Mouse (Mus musculus) gastrocnemius, adult 8-10 months (tissue): ENCODE results near the gene Arhgef38. TPM values are rescaled to one million over a fixed set of nuclear protein-coding genes. Genes with fewer than 3 reads are reported as not detected.

Experiments
- DNase-seq, 2 experiments: peaks; one replicate each; pipeline ENCODE4 v3.0.0; 2022; ENCODE audit warnings: low spot score in 2 of 2
- total RNA-seq, 4 experiments: library from RNA; stranded (reverse); gene quantifications; 2 replicates each; pipeline ENCODE4 v1.2.4; 2022

Gene Arhgef38
- total RNA-seq, 4 experiments from 2014 or later = not detected

DNA sequence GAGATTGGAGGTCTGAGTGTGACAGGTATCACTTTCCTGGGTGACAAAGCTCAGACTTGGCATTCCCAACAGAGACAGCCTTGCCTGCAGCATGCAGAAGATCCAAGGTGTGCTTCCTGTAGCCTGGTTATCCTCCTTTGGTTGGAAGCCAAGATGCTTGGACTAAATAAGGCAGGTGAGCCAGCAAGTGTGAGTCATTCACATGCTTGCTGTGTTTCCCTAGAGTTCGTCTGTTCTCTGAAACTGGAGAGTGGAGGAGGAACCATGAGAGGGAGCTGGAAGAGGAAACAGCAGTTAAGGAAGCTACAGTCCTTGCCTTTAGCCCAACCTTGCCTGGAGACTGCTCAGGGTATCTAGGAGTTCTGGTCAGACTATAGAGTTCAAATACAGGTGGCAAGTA is 69.6 kb downstream of the Arhgef38 start:
- no peak for DNase-seq

DNA sequence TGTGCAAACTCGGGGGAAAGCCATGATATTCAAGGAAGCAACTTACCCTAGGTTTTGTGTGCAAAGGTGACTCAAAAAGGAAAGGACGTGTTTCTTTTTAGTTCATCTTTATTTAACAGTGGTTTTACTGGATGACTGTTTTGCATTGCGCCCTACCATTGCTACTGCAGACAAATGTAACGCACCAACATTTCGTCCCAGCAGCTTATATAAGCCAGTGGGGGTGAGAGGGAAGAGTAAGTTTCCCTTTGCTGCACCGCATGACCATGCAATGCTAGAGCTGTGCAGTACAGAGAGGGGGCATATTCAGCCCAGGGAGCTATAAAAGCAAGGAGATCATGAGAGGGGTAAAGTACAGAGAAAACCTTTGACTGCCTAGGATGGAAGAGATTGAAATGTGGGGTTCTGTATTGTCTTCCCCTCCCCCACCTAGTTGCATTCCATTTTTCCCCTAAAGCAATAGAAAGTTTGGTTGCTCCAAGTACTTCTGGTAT is 70.8 kb downstream of the Arhgef38 start:
- no peak for DNase-seq

DNA sequence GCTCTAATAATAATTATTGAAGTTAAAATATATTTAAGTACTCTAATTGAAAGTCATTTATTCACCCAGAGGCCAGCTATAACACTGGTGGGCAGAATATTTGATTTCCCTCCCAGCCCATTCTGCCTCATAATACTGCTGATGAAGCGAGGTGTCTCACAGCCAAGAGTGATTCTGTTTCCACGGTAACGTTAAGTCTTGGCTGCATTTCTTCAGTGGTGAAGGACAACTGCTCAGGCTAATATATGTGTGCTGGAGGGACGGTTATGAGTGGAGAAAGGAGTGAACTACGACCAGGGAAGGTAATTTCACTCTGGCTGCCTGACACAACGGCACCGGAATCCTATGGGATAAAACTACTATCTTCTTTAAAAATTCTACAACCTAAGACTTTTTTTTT is 71.6 kb downstream of the Arhgef38 start:
- no peak for DNase-seq

DNA sequence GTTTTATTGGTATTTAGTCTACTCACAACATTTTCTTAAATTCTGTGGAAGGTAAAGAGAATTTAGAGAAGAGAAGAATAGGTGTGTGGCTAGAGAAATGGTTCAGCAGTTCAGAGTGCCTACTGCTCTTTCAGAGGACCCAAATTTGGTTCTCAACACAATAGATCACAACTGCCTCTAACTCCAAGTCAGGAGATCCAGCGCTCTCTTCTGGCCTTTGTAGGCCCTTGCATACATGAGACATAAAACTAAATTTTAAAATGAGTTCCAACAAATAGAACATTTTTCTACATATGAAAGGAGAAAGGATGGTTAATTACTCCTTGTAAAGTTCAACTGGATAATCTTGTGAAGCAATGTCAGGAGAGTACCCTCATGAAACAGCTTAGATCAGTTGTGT is 73.3 kb downstream of the Arhgef38 start:
- DNase-seq = no peak

DNA sequence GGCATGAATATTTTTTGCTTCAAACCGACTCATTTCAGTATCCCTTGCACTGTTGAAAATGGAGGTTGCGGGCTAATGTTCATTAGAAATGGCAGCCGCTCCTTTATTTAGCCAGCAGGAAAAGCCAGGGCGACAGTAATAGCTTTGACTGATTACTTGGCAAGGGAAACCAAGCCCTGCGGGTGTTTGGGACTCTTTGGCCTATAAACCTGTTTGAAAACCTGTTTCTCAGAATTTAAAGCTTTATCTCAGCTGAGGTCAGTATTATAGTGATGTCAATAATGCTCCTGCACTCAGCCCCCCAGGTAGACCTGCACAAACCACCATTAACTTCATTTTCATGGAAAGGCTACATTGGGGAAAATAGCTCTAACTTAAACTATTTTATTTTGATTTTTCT is 76.5 kb downstream of the Arhgef38 start:
- DNase-seq = no peak

DNA sequence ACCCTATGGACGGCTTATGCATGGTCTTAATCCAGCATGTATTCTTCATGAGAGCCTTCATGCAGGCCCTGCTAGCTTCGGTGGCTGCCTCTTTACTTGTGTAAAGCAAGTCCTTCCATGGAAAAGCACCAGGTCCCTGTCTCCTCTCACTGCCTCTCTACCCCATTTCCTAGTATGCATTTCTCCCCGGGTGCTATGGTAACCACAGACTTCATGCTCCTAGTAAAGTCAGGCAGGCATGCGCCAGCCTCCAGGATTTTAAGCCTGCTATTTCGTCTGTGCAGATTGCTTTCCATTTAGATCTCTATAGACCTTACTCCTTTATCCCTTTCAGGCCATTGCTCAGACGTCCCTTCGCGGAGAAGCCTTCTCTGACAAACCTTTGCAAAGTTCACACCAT is 80.1 kb downstream of the Arhgef38 start:
- DNase-seq = no peak

DNA sequence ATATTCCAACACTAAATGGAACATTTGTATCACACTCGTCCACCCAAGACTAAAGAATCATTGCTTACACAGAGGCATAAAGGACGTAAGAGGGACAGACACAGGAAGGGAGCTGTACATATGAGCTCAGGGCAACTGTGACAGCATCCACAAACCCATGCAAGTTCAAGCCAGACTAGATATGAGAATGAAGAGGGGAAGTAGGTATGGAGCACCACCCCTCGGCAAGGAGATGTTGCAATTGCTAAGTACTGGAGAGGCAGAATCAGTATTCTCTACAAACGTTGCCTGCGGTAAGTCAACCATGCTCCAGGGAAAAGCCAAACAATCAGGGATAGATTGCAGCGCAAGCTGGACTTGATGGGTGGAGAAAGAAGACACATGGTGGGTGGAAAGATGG is 81.1 kb downstream of the Arhgef38 start:
- no peak for DNase-seq

DNA sequence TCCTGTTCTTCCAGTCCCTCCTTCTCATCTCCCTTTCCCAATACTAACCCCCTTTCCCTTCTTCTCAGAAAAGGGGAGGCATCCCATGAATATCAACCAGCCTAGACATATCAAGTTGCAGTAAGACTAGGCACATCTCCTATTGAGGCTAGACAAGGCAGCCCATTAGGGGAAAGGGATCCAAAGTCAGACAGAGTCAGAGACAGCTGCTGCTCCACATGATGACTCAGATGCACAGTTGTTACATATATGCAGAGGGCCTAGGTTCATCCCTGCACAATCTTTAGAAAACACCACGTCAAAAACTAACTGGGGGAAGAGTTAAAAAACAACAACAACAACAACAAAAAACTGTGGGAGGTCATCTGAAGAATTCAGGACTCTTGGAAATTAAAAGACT is 81.9 kb downstream of the Arhgef38 start:
- DNase-seq = no peak

DNA sequence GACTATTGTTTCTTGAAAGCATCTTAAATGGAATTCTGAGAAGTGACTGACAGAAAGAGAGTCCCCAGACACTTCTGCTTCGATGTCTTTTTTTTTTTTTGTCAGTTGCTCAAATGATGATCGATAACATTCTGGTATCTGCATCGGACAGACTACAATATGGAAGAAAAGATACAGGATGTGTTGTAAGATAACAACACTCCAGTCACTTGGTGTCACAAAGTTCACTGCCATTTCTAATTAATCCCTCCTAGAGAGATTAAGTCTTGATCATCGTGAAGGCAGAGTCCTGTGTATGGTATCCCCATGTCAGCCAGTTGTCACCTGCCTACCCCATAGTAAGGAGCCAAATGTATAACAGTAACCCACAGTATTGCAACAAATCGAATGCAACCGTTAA is 83.1 kb downstream of the Arhgef38 start:
- DNase-seq = no peak

DNA sequence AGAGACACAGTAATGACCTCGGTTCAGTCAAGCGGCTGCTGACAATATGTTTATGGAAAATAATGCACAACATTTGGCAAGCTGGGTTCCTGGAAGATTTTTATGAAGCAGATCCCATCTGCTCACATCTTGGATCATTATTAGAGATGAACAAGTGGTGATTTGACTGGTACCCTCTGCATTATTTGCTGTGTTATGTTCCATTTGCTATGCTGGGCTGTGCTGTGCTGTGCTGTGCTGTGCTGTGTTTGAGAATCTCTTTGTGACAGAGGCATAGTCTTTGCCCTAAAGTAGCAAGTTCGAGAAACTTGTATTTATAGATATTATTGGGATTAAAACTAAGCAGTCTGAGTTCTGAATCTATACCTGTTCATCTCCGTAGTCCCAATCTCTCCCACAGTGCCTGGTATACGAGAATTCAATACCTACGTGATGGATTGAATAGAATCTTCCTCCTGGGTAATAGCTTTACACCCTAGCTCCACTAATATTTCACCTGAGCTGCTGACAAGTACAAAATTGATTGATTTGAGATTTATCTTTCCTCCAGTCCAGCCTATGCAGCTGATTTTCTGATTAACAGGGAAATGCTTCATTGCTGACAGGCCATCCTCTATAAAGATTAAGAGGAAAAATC is 90.1 kb downstream of the Arhgef38 start:
- no peak for DNase-seq

DNA sequence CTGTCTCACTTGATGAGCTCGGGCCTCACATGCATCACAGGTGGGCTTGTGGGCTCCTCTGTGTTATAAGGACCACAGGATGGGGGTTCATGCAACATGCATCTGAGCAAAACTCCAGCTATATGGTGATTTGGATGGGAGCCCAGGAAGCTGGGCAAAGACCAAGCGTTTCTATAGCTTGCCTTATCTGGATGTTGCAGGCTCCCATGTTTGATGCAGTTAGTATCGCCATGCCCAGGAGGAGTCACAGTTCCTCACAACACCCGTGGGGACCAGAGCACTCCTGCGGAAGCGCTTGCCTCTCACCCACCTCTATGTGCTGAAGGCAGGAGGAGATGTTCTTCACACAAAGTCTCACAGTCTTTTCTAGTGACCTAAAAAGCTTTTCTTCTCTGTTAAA is 92.9 kb downstream of the Arhgef38 start:
- no peak for DNase-seq

DNA sequence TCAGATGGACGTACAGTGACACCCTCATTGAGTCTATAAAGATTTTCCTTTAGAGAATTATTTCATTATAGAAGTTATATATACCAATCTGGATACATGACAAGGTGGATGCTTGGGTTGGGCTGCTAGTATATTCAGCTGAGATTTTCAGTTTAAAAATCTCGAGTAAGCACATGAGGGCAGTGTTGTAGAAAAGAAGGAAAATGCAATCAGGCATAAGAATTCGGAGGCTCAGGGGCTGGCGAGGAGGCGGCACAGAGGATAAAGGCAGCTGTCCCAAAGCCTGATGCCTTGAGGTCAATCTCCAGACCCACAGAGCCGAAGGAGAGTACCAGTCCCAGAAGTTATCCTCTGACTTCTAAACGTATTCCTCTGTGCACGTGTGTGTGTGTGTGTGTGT is 102.1 kb downstream of the Arhgef38 start:
- no peak for DNase-seq

DNA sequence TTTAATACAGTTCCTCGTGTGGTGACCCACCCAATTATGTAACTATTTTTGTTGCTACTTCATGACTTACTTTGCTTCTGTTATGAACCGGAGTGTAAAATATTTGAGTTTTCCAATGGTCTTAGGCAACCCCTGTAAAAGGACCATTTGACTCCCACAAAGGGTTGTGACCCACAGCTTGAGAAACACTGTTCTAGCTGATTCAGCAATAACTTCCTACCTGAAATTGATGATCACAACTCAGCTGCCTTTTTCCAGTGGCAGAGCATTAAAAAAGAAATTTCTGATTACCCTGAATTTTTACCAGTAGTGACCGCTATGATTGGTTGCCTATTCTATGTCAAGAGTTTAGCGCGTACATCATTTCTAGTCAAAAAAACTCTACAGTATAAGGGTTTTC is 103.4 kb downstream of the Arhgef38 start:
- DNase-seq = no peak

DNA sequence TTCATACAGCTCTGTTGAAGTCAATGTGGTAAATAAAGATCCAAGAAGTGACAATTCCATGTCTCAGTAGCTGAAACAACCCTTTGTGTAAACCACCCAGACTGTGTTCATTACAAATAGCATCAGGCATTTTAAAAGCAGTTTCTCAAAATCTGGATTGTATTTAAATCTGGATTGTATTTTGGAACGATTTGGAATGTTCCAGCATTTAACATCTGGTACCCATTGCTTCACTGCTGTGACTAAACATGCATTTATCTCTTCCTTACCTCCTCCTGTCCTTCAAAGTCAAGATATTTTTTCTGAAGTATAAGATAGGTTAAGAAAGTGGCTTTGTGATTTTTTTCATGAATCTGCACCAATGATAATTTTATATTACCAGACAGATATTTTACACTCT is 121.5 kb downstream of the Arhgef38 start:
- no peak for DNase-seq

DNA sequence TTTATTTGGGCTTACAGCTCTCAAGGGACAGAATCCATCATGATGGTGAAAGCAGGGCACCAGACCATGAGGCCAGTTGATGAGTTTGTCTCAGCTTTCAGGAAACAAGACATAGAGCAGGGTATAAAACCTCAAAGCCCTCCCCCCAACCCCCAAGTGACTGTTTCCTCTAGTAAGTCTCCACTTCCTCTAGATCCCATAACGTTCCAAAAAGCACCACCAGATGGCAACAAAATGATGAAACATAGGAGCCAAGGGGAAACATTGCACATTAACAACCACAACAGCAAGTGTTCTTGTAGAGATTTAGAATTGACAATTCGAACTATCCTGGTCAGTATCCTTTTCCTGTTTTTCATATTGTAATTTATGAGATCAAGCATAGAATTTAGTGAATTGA is 123.0 kb downstream of the Arhgef38 start:
- no peak for DNase-seq

DNA sequence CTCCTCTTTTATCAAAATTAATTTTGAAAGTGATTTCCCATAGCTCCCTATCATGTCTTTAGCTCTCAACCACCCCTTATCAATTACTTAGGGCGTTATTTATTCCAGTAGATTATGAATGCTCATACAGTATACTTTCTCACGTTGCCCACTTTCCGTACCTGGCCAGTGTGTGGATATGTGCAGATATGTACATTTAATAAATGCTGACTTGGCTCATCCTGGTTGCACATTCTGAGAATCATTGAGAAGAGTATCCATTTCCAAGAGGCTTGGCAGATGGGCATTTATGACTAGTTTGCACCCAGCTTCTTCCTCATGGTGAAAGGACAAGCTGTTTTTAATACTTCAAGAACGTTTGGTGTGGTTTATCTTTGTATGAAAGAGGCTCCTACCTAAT is 124.9 kb downstream of the Arhgef38 start:
- DNase-seq = no peak

DNA sequence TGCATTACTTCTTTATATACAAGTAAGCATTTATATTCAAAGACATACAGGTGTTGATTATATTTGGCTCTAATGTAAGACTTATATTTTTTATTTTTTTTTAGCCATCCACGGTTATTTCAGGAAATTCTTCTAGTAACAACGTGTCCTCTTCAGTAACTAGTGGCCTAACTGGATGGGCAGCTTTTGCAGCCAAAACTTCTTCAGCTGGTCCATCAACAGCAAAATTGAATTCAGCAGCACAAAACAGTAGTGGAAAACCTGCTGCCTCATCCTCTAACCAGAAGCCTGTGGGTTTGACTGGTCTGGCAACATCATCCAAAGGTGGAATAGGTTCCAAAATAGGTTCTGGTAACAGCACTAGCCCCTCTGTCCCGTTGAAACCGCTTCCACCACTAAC is 126.0 kb downstream of the Arhgef38 start:
- DNase-seq = no peak

DNA sequence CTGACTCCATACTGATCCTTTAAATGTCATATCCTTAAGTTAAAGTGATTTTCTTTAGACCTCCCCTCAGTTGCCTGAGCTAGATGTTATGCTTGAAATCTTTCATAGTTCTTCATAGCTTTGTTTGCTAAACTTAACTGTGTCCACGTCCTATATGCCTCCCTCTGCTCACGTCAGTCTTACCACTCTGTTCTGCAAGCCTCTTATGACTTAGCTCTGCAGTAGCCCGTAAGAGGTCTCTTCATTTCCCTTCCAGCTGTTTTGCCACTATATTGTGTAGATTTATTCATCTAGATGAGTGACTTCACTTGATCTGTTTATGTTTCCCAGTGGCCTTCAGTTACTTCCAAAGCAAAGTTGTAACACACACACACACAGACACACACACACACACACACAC is 130.3 kb downstream of the Arhgef38 start:
- no peak for DNase-seq

DNA sequence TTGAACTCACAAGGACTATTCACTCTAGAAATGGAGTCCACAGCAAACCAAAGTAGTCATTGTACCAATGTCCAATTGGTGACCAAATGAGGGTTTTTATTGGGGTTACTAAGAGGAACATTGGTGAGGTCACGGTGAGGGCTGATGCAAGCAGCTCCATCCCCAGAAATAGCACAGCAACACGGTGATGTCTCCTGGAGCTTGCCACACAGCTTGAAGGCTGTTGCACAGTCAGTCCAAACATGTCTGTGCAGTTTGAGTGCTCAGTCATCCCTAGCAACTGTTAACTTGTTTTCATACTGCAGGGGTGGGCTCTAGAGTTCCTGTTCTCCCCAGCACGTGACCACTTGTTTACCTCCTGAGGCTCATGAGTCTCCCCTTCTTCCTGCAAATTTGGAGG is 131.0 kb downstream of the Arhgef38 start:
- no peak for DNase-seq

DNA sequence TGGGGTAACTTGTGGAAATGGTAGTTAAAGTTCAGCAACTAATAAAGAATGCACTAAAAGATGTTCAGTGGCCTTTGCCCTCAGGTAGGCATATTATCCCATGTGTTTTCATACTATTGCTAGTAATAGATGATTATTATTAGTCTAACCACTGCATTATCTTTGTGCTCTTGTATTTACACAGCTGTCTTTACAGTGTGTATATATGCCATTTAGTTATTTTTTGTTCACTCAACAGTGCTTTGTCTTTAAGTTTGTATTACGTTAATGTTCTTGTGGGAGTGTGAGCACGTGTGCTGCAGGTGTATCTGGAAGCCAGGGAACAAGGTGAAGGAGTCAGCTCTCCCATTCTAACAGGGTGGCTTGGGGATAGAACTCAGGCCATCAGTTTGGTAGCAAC is 135.8 kb downstream of the Arhgef38 start:
- no peak for DNase-seq

DNA sequence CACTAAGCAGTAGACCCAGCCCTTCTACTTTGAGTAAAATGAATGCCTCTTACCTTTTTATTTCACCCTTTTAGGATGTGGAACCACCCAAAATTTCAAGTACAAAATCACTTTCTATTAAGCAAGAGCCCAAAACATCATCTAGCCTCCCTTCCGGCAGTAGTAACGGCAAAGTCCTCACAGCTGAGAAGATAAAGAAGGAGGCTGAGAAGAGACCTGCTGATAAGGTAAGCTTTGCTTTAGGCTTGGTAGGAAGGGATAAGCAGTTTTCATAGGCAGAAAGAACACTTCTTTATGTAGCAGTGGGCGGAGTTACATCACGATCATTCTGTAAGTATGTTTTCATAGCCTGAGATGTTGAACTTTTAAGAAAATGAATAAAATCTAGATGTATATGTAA is 136.4 kb downstream of the Arhgef38 start:
- no peak for DNase-seq

DNA sequence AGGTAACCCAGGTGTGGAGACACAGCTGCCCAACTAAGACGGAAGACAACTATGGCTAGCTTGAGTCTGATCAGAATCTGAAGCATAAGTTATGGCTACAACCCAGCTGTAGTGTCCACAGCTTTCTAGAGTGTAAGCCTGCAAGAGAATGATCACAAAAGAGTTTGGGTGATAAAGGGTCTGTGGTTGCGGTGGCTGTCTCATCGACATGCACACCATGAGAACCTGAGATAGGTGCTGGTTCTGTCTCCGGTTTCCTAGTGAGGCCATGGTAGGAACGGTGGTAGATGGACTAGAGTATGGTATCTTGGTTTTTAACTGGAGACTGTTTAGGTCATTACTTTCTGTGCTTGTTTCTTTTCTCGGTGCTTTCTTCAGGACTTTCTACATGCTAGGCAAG is 136.8 kb downstream of the Arhgef38 start:
- DNase-seq = no peak

DNA sequence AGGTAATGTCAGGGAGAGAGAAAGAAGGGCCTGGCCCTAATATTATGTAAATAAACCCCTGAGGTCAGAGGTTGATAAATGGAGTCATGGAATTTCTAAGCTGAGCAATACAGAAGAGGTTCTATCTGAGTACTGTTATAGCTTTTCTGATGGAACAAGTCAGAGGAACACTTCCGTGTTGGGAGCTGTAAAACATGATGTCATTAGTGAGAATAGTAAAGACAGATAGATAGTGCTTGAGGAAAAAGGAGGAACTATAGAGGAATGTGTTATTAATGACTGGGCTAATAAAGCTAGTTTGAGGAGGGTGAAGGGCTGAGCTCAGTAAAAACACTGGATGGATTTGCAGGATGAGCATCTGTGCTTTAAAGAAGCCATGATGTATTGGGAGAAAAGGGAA is 140.4 kb downstream of the Arhgef38 start:
- no peak for DNase-seq

DNA sequence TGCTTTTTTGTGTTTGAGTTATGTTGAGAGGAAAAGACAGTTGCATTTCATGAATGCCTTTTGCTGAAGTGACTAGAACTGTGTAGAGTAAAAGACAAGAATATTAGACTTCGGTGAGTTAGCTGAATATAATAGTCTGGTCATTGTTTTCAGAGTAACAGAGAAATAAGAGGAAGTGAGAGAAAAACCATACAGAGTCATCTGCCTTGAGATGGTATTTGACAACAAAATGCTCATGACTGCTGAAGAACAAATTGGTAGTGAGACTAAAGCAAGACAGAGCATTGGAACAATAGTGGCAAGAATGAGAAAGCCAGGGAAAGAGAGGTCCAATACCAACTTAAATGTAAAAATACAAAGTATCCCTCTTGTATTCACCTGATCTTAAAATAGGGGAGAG is 141.8 kb downstream of the Arhgef38 start:
- DNase-seq = no peak
